Mouse (Mus musculus) heart, postnatal 0 days (tissue): Measurements from ENCODE around the gene Trim56.

ENCODE experiments used
- CTCF ChIP-seq: IDR thresholded peaks from 2 replicates; pipeline ENCODE4 v1.5.1; 2016; ENCODE audit warnings: antibody characterized with exemption, control low read depth, low read depth
- EP300 ChIP-seq: IDR thresholded peaks from 2 replicates; pipeline ENCODE4 v1.6.1; 2016; ENCODE audit warnings: antibody characterized with exemption, low read depth

- TF ChIP-seq CTCF (no peak), EP300 (no peak)
These were observed 42.9 kb downstream of the Trim56 start for GRCm38 (mm10) chr5:137073141-137073540.
